Mouse (Mus musculus) lung, postnatal 0 days (tissue): ENCODE data around the gene Cpsf7.

Experiments used
- CTCF ChIP-seq: IDR thresholded peaks from 2 replicates; pipeline ENCODE4 v1.5.1; 2016; ENCODE audit warnings: antibody characterized with exemption, mild to moderate bottlenecking
- EP300 ChIP-seq: IDR thresholded peaks from 2 replicates; pipeline ENCODE4 v1.6.1; 2016; ENCODE audit warnings: antibody characterized with exemption, mild to moderate bottlenecking, control low read depth

- TF ChIP-seq EP300 (no peak), CTCF (no peak)
These were observed at the start of gene Cpsf7 for GRCm38 (mm10) chr19:10525106-10525901.
